Mouse (Mus musculus): ENCODE measurements around the gene Chd1l.

- TF ChIP-seq CTCF (conservative IDR thresholded peaks at IDR 0.05; ENCODE audit: insufficient read depth, insufficient read length, low read depth, low read length), result no peak
- TF ChIP-seq POLR2A (IDR thresholded peaks at IDR 0.05; ENCODE audit: low read depth, low read length), result no peak
Measured at GRCm38 (mm10) chr3:97615933-97616332, 5.9 kb upstream of the Chd1l start.

Measured in kidney, adult 2 months (tissue).